Mouse (Mus musculus) ovary, postnatal 36 days (tissue): ENCODE results near the gene Arhgap23.
A peak's percentile ranks its signal among the peaks of the same experiment; 100 is the strongest.

Source experiments
- DNase-seq: peaks from one replicate; pipeline ENCODE4 v3.0.0; 2022; ENCODE audit warnings: low spot score, mixed read lengths

The Arhgap23 gene

GRCm38 (mm10) chr11:97463991-97464390 is 48.7 kb downstream of the Arhgap23 start:
- DNase-seq: no peak

GRCm38 (mm10) chr11:97465957-97466356 is 50.6 kb downstream of the Arhgap23 start:
- DNase-seq: no peak

- no peak for DNase-seq
Observed at GRCm38 (mm10) chr11:97466444-97467160, 51.3 kb downstream of the Arhgap23 start.

- DNase-seq: peak; percentile 77
Observed at GRCm38 (mm10) chr11:97468639-97469287, 53.4 kb downstream of the Arhgap23 start.

- no peak for DNase-seq
Observed at GRCm38 (mm10) chr11:97469828-97470227, 54.5 kb downstream of the Arhgap23 start.

- no peak for DNase-seq
Observed at GRCm38 (mm10) chr11:97471276-97471675, 55.9 kb downstream of the Arhgap23 start.

GRCm38 (mm10) chr11:97476334-97477095 is 61.2 kb downstream of the Arhgap23 start:
- no peak for DNase-seq

GRCm38 (mm10) chr11:97477431-97477830 is 62.1 kb downstream of the Arhgap23 start:
- no peak for DNase-seq

GRCm38 (mm10) chr11:97478345-97478744 is 63.0 kb downstream of the Arhgap23 start:
- no peak for DNase-seq

- DNase-seq: no peak
Observed at GRCm38 (mm10) chr11:97479085-97479484, 63.8 kb downstream of the Arhgap23 start.

GRCm38 (mm10) chr11:97479824-97480223 is 64.5 kb downstream of the Arhgap23 start:
- no peak for DNase-seq

- DNase-seq: no peak
Observed at GRCm38 (mm10) chr11:97485661-97486060, 70.3 kb downstream of the Arhgap23 start.

GRCm38 (mm10) chr11:97487656-97488055 is 72.3 kb downstream of the Arhgap23 start:
- no peak for DNase-seq

GRCm38 (mm10) chr11:97489589-97490324 is 74.4 kb downstream of the Arhgap23 start:
- peak; percentile 76 for DNase-seq

GRCm38 (mm10) chr11:97491640-97492039 is 76.3 kb downstream of the Arhgap23 start:
- DNase-seq: no peak

- no peak for DNase-seq
Observed at GRCm38 (mm10) chr11:97492836-97493235, 77.5 kb downstream of the Arhgap23 start.

- DNase-seq: no peak
Observed at GRCm38 (mm10) chr11:97497543-97497942, 82.2 kb downstream of the Arhgap23 start.

- no peak for DNase-seq
Observed at GRCm38 (mm10) chr11:97499865-97500719, 84.8 kb downstream of the Arhgap23 start, which contains the start of gene 4933428G20Rik. Gene 4933428G20Rik (minus strand): TSS chr11:97500340.

GRCm38 (mm10) chr11:97500720-97501448 is 85.6 kb downstream of the Arhgap23 start:
- no peak for DNase-seq

GRCm38 (mm10) chr11:97502383-97502782 is 87.0 kb downstream of the Arhgap23 start:
- no peak for DNase-seq
